Mouse (Mus musculus): ENCODE data around the gene Hoxb7. TPM values are rescaled to one million over a fixed set of nuclear protein-coding genes. Genes with fewer than 3 reads are reported as not detected.

Hoxb7 gene
- polyA plus RNA-seq, 1 experiment from 2014 or later: 1.3 TPM

- H3K4me1 ChIP-seq (ENCODE audit: insufficient read depth, low read depth, low read length): no peaks in the 10 kb centered on the region
- no peaks in the 10 kb centered on the region for H3K36me3 ChIP-seq (ENCODE audit: insufficient read depth, low read length)
- H3K4me3 ChIP-seq (ENCODE audit: low read depth, low read length): no peak overlapping the region
- no peak overlapping the region for H3K27ac ChIP-seq (ENCODE audit: low read length)
- peaks cover 72% of the 10 kb centered on the region for H3K27me3 ChIP-seq (replicated peaks; ENCODE audit: insufficient read depth, low read length)
- ATAC-seq (no peak), DNase-seq (ENCODE audit: low spot score) (no peak)
- H3K9ac ChIP-seq (replicated peaks; ENCODE audit: low read depth): no peak overlapping the region
- WGBS: 28% methylated on average over 22 of the region's 22 CpGs
- H3K9me3 ChIP-seq (ENCODE audit: low read length): no peaks in the 10 kb centered on the region
- H3K4me2 ChIP-seq (replicated peaks; ENCODE audit: low read depth, low read length): no peak overlapping the region
- TF ChIP-seq EP300 (IDR thresholded peaks at IDR 0.05) (no peak), CTCF (IDR thresholded peaks at IDR 0.05) (no peak)
Observed at GRCm38 (mm10) chr11:96293302-96293921, 7.0 kb downstream of the Hoxb7 start.

DNA sequence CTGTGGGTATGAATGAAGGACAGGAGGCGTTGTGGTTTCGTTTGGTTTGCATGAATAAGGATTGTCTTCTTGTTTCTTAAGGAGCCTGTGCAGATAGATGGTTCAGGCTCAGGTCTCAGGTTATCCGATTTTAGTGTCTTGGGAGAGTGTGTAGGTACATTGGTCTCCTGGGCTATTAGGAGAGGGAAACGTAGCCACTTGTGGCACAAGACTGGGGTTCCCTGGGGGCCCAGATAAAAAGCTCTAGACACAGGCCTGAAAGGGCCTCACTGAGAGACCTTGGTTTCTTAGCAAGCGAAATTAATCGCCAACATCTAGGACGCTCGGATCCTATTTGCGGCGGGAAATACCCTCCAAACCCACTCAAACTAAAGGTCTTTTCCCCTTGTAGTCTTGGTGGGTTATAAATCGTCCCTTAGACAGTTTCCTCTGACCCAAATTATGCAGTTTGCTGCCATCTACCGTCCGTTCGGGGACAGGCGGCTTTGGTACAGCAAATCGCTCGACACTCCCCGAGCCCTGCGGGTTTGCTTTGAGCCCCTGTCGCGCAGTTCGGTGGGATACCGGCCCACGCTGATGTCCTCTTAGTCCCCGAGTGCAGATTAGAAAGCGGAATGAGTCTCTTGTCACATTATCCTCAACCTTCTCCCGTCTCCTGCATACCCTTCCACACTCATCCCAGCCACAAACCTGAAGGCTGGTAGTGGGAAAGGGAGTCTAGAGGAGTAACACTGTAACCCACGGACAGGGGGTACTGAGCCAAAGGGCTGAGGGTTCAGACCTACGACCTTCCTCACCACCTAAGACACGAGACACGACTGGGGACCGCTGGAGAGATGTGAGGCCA lies 8.0 kb downstream of the Hoxb7 start:
- DNase-seq (ENCODE audit: low spot score) (peak; percentile 84), ATAC-seq (0 out of 2 replicates have a peak, but pooled peaks have one; percentile 50)
- no peaks in the 10 kb centered on the region for H3K4me1 ChIP-seq (ENCODE audit: insufficient read depth, low read depth, low read length)
- no peaks in the 10 kb centered on the region for H3K9me3 ChIP-seq (ENCODE audit: low read length)
- H3K27me3 ChIP-seq (replicated peaks; ENCODE audit: insufficient read depth, low read length): peaks cover 72% of the 10 kb centered on the region
- H3K36me3 ChIP-seq (ENCODE audit: insufficient read depth, low read length): no peaks in the 10 kb centered on the region
- H3K9ac ChIP-seq (replicated peaks; ENCODE audit: low read depth): no peak overlapping the region
- peak overlapping the region; percentile 10; the same call in 1 of the 2 replicates for H3K4me3 ChIP-seq (ENCODE audit: low read depth, low read length)
- peak overlapping the region; percentile 46 for H3K4me2 ChIP-seq (replicated peaks; ENCODE audit: low read depth, low read length)
- TF ChIP-seq CTCF (IDR thresholded peaks at IDR 0.05): peak; percentile 81
- TF ChIP-seq EP300 (IDR thresholded peaks at IDR 0.05): no peak
- WGBS: 2% methylated on average over 32 of the region's 32 CpGs
- no peak overlapping the region for H3K27ac ChIP-seq (ENCODE audit: low read length)

DNA sequence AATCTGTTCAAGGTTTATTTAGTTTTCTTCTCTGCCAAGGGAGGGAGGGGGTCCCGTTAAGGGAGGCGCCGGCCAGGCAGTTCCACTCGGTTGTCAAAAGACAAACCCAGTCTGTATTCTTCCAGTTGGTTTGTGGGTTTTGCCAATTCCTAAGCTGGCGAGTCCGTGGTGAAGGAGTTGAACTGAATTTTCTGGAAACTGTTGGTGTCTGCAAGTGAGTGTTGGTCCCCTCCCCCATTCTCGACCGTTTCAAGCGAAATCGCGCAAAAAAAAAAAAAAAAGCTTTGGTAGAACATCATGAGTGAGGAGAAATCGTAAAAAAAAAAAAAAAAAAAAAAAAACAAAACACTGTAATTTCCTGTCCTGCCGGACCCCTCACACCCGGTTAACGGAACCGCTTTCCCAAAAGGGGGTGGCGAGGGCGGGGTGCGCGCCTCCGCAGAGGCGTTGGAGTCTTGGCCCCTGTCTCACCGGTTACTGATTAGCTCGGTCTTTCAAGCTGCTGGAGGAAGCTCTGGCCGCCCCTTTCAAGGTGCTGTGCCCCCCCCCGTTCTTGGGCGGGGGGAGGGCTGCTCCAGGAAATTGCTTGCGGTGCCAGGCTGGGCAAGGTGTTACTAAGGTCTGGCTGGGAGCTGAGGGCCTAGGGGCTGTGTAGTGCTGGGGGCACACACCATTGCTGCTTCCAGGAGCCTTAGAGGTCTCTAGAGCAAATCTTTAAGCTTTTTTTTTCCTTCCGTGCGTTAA lies 8.8 kb downstream of the Hoxb7 start:
- Histone ChIP-seq H3K36me3 (ENCODE audit: insufficient read depth, low read length) (no peaks in the 10 kb centered on the region), H3K4me2 (replicated peaks; ENCODE audit: low read depth, low read length) (peak overlapping the region; percentile 46), H3K27ac (ENCODE audit: low read length) (no peak overlapping the region), H3K9me3 (ENCODE audit: low read length) (no peaks in the 10 kb centered on the region), H3K4me3 (ENCODE audit: low read depth, low read length) (peak overlapping the region; percentile 10; the same call in 1 of the 2 replicates), H3K27me3 (replicated peaks; ENCODE audit: insufficient read depth, low read length) (peaks cover 78% of the 10 kb centered on the region), H3K4me1 (ENCODE audit: insufficient read depth, low read depth, low read length) (no peaks in the 10 kb centered on the region), H3K9ac (replicated peaks; ENCODE audit: low read depth) (no peak overlapping the region)
- no peak for ATAC-seq
- WGBS: 5% methylated on average over 30 of the region's 30 CpGs
- no peak for TF ChIP-seq CTCF (IDR thresholded peaks at IDR 0.05)
- no peak for TF ChIP-seq EP300 (IDR thresholded peaks at IDR 0.05)
- no peak for DNase-seq (ENCODE audit: low spot score)

DNA sequence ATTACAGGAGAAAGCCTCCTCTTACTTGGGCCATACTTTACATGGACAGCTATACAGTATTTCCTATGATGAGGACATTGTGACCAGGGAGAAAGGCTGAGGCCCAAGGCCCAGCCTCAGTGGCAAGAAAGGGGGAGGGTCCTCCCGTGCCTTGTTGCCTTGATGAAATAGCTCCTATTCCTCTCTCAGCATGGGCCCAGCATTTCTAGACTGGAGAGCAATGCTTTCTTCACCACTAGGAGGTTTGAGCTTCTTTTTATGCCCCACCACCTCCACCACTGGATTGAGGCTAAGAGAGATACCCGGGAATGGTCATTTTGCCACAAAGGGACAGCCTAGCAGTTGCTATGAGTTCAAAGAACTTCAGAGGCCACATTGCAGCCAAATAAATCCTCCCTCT lies 10.6 kb downstream of the Hoxb7 start:
- TF ChIP-seq EP300 (IDR thresholded peaks at IDR 0.05) (no peak), CTCF (IDR thresholded peaks at IDR 0.05) (peak; percentile 31)
- 42% methylated on average over 2 of the region's 2 CpGs for WGBS
- Histone ChIP-seq H3K36me3 (ENCODE audit: insufficient read depth, low read length) (no peaks in the 10 kb centered on the region), H3K4me2 (replicated peaks; ENCODE audit: low read depth, low read length) (no peak overlapping the region), H3K4me3 (ENCODE audit: low read depth, low read length) (no peak overlapping the region), H3K4me1 (ENCODE audit: insufficient read depth, low read depth, low read length) (no peaks in the 10 kb centered on the region), H3K9ac (replicated peaks; ENCODE audit: low read depth) (no peak overlapping the region), H3K9me3 (ENCODE audit: low read length) (no peaks in the 10 kb centered on the region), H3K27me3 (replicated peaks; ENCODE audit: insufficient read depth, low read length) (peaks cover 82% of the 10 kb centered on the region), H3K27ac (ENCODE audit: low read length) (no peak overlapping the region)
- DNase-seq (ENCODE audit: low spot score) (no peak), ATAC-seq (no peak)

- peaks cover 81% of the 10 kb centered on the region for H3K27me3 ChIP-seq (replicated peaks; ENCODE audit: insufficient read depth, low read length)
- no peaks in the 10 kb centered on the region for H3K4me1 ChIP-seq (ENCODE audit: insufficient read depth, low read depth, low read length)
- TF ChIP-seq EP300 (IDR thresholded peaks at IDR 0.05) (no peak), CTCF (IDR thresholded peaks at IDR 0.05) (no peak)
- no peak overlapping the region for H3K4me3 ChIP-seq (ENCODE audit: low read depth, low read length)
- no peak overlapping the region for H3K27ac ChIP-seq (ENCODE audit: low read length)
- ATAC-seq (no peak), DNase-seq (ENCODE audit: low spot score) (no peak)
- 38% methylated on average over 3 of the region's 3 CpGs for WGBS
- no peaks in the 10 kb centered on the region for H3K36me3 ChIP-seq (ENCODE audit: insufficient read depth, low read length)
- no peaks in the 10 kb centered on the region for H3K9me3 ChIP-seq (ENCODE audit: low read length)
- H3K4me2 ChIP-seq (replicated peaks; ENCODE audit: low read depth, low read length): no peak overlapping the region
- H3K9ac ChIP-seq (replicated peaks; ENCODE audit: low read depth): no peak overlapping the region
Observed at GRCm38 (mm10) chr11:96297428-96297827, 11.0 kb downstream of the Hoxb7 start.

Data from lung, postnatal 0 days (tissue).